Mouse (Mus musculus) heart, postnatal 0 days (tissue): Measurements from ENCODE around the gene Bphl. TPM values are rescaled to one million over a fixed set of nuclear protein-coding genes. Genes with fewer than 3 reads are reported as not detected.

ENCODE experiments used
- ATAC-seq: fragments of 200-750 bp; cut with Nextera tagmentation; 2 replicates; pipeline ENCODE4 v1.8.0; 2017; ENCODE audit warnings: low read depth, moderate number of reproducible peaks, moderate library complexity; ENCODE audit not compliant: insufficient read depth
- DNase-seq: peaks from one replicate; pipeline ENCODE4 v3.0.0-alpha.2; 2016; ENCODE audit warnings: low spot score
- H3K27ac ChIP-seq: fragments of 300-500 bp; sonication (generic); 2 replicates; pipeline ENCODE4 v1.5.1; 2014; ENCODE audit warnings: low read depth, mild to moderate bottlenecking
- H3K27me3 ChIP-seq: fragments of 300-500 bp; sonication (generic); 2 replicates; pipeline ENCODE4 v1.6.1; 2014; ENCODE audit warnings: low read length, mixed read lengths; ENCODE audit not compliant: control insufficient read depth, insufficient read depth
- H3K36me3 ChIP-seq: fragments of 300-500 bp; sonication (generic); replicated peaks from 2 replicates; pipeline ENCODE4 v1.6.1; 2014; ENCODE audit warnings: low read length, mixed read lengths; ENCODE audit not compliant: control insufficient read depth, insufficient read depth
- H3K4me1 ChIP-seq: fragments of 300-500 bp; sonication (generic); 2 replicates; pipeline ENCODE4 v1.6.1; 2014; ENCODE audit warnings: antibody characterized with exemption; ENCODE audit not compliant: control insufficient read depth, insufficient read depth
- H3K4me2 ChIP-seq: fragments of 300-500 bp; sonication (generic); 2 replicates; pipeline ENCODE4 v1.6.1; 2014; ENCODE audit warnings: low read depth, mild to moderate bottlenecking, low read length, moderate library complexity
- H3K4me3 ChIP-seq: fragments of 300-500 bp; sonication (generic); 2 replicates; pipeline ENCODE4 v1.5.1; 2014; ENCODE audit warnings: low read depth, low read length
- H3K9ac ChIP-seq: fragments of 300-500 bp; sonication (generic); replicated peaks from 2 replicates; pipeline ENCODE4 v1.6.1; 2014; ENCODE audit warnings: low read depth, low read length, mixed read lengths
- H3K9me3 ChIP-seq: fragments of 300-500 bp; sonication (generic); replicated peaks from 2 replicates; pipeline ENCODE4 v1.6.1; 2016; ENCODE audit warnings: low read length; ENCODE audit not compliant: control insufficient read depth
- CTCF ChIP-seq: IDR thresholded peaks from 2 replicates; pipeline ENCODE4 v1.5.1; 2016; ENCODE audit warnings: antibody characterized with exemption, control low read depth, low read depth
- EP300 ChIP-seq: IDR thresholded peaks from 2 replicates; pipeline ENCODE4 v1.6.1; 2016; ENCODE audit warnings: antibody characterized with exemption, low read depth
- WGBS: fragments of 180-500 bp; shearing (Covaris S2); extraction: QIAGEN DNeasy Blood & Tissue Kit; methylation state at CpG from one replicate; pipeline ENCODE4 v1.1.7; 2014; 5-methylcytosine and 5-hydroxymethylcytosine counted together
- polyA plus RNA-seq: library from polyadenylated mRNA; unstranded; fragments of >200 nt; fragmentation: Nextera tagmentation; extraction: Ambion mirVana; gene quantifications from 2 replicates; pipeline ENCODE4 v1.2.1, GENCODE M21; 2015
- total RNA-seq: library from RNA; depleted of rRNA; stranded (reverse); fragments of >200 nt; gene quantifications from 2 replicates; pipeline ENCODE4 v1.2.3, GENCODE M21; 2014; ENCODE audit warnings: low replicate concordance

Gene Bphl
- total and polyA plus RNA-seq, 2 experiments from 2014 or later: 53.2 to 64.2 TPM

- H3K36me3 ChIP-seq: no peaks in the 10 kb centered on the region
- H3K4me2 ChIP-seq: no peak overlapping the region
- no peaks in the 10 kb centered on the region for H3K9me3 ChIP-seq
- no peaks in the 10 kb centered on the region for H3K27me3 ChIP-seq
- TF ChIP-seq EP300 (no peak), CTCF (no peak)
- ATAC-seq (no peak), DNase-seq (no peak)
- H3K4me3 ChIP-seq: no peak overlapping the region
- H3K4me1 ChIP-seq: peaks cover 13% of the 10 kb centered on the region
- H3K9ac ChIP-seq: no peak overlapping the region
- WGBS: 60% methylated on average over 4 of the region's 4 CpGs
- no peak overlapping the region for H3K27ac ChIP-seq
These were observed 72.3 kb downstream of the Bphl start for GRCm38 (mm10) chr13:34109677-34110058.

GRCm38 (mm10) chr13:34111019-34111418 lies 73.6 kb downstream of the Bphl start:
- Histone ChIP-seq H3K4me2 (no peak overlapping the region), H3K27ac (no peak overlapping the region), H3K27me3 (no peaks in the 10 kb centered on the region), H3K36me3 (no peaks in the 10 kb centered on the region), H3K9me3 (no peaks in the 10 kb centered on the region), H3K4me3 (no peak overlapping the region), H3K4me1 (peaks cover 10% of the 10 kb centered on the region), H3K9ac (no peak overlapping the region)
- ATAC-seq (no peak), DNase-seq (no peak)
- WGBS: 62% methylated on average over 5 of the region's 5 CpGs
- TF ChIP-seq CTCF (no peak), EP300 (no peak)

- Histone ChIP-seq H3K27me3 (no peaks in the 10 kb centered on the region), H3K9ac (no peak overlapping the region), H3K4me2 (no peak overlapping the region), H3K9me3 (no peaks in the 10 kb centered on the region), H3K4me3 (no peak overlapping the region), H3K27ac (no peak overlapping the region), H3K4me1 (peaks cover 3% of the 10 kb centered on the region), H3K36me3 (no peaks in the 10 kb centered on the region)
- DNase-seq (no peak), ATAC-seq (no peak)
- 83% methylated on average over 3 of the region's 3 CpGs for WGBS
- TF ChIP-seq CTCF (no peak), EP300 (no peak)
These were observed 74.5 kb downstream of the Bphl start for GRCm38 (mm10) chr13:34111878-34112277.

- Histone ChIP-seq H3K4me1 (no peaks in the 10 kb centered on the region), H3K27me3 (no peaks in the 10 kb centered on the region), H3K4me2 (no peak overlapping the region), H3K36me3 (no peaks in the 10 kb centered on the region), H3K9ac (no peak overlapping the region), H3K4me3 (no peak overlapping the region), H3K27ac (no peak overlapping the region), H3K9me3 (no peaks in the 10 kb centered on the region)
- 61% methylated on average over 5 of the region's 5 CpGs for WGBS
- TF ChIP-seq EP300 (no peak), CTCF (no peak)
- no peak for DNase-seq
- no peak for ATAC-seq
These were observed 75.1 kb downstream of the Bphl start for GRCm38 (mm10) chr13:34112369-34113081.

- no peaks in the 10 kb centered on the region for H3K36me3 ChIP-seq
- 72% methylated on average over 3 of the region's 3 CpGs for WGBS
- H3K9ac ChIP-seq: no peak overlapping the region
- DNase-seq (no peak), ATAC-seq (no peak)
- H3K9me3 ChIP-seq: no peaks in the 10 kb centered on the region
- H3K4me3 ChIP-seq: no peak overlapping the region
- no peaks in the 10 kb centered on the region for H3K4me1 ChIP-seq
- no peak overlapping the region for H3K27ac ChIP-seq
- H3K4me2 ChIP-seq: no peak overlapping the region
- TF ChIP-seq CTCF: no peak
- no peaks in the 10 kb centered on the region for H3K27me3 ChIP-seq
These were observed 75.7 kb downstream of the Bphl start for GRCm38 (mm10) chr13:34113086-34113485.

- no peak for DNase-seq
- Histone ChIP-seq H3K36me3 (no peaks in the 10 kb centered on the region), H3K4me1 (peaks cover 5% of the 10 kb centered on the region; the same call in 1 of the 2 replicates), H3K9ac (no peak overlapping the region), H3K27me3 (no peaks in the 10 kb centered on the region), H3K4me2 (no peak overlapping the region), H3K9me3 (no peaks in the 10 kb centered on the region), H3K4me3 (no peak overlapping the region), H3K27ac (no peak overlapping the region)
- TF ChIP-seq CTCF (no peak), EP300 (no peak)
- no peak for ATAC-seq
- 80% methylated on average over 4 of the region's 4 CpGs for WGBS
These were observed 77.3 kb downstream of the Bphl start for GRCm38 (mm10) chr13:34114654-34115053.
